Mouse (Mus musculus) inflammation-experienced regulatory T-cells, adult 6 months (primary cell): ENCODE data around the gene Disp3. TPM values are rescaled to one million over a fixed set of nuclear protein-coding genes. Genes with fewer than 3 reads are reported as not detected.

ENCODE experiments used
- ATAC-seq: one replicate; pipeline ENCODE4 v1.8.0; 2017
- polyA plus RNA-seq, 3 experiments: library from polyadenylated mRNA; unstranded; fragments of 100-300 nt; shearing (Covaris generic); gene quantifications; one replicate each; pipeline ENCODE4 v1.2.1; 2017

Gene Disp3
- polyA plus RNA-seq, 3 experiments from 2014 or later, result not detected

DNA sequence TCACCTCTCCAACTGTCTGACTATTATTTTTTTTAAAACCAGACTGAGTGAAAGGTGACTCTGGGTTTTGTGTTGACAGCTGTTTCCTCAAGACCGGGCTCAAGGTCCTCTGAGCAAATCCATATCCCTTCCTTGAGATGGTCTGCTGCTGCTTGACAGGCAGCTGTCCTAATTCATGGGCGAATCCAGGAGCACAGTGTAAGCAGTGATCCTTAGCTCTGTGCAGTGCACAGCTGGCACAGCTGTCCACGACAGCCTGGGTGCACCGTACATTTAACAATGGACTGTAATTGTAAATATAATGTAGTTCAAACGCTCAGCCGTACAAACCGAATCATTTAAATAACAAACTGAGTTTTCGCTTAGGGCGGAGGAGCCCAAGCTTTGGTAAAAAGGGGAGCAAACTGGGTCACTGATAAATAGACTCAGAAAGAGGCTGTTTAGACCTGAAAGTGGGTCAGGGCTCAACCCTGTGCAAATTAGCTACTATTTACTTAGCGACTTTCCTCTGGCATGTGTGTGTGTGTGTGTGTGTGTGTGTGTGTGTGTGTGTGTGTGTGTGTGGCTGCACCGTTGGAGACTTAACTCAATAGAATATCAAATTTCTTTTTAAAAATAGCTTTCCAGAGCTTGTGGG lies 72.4 kb downstream of the Disp3 start:
- no peak for ATAC-seq

DNA sequence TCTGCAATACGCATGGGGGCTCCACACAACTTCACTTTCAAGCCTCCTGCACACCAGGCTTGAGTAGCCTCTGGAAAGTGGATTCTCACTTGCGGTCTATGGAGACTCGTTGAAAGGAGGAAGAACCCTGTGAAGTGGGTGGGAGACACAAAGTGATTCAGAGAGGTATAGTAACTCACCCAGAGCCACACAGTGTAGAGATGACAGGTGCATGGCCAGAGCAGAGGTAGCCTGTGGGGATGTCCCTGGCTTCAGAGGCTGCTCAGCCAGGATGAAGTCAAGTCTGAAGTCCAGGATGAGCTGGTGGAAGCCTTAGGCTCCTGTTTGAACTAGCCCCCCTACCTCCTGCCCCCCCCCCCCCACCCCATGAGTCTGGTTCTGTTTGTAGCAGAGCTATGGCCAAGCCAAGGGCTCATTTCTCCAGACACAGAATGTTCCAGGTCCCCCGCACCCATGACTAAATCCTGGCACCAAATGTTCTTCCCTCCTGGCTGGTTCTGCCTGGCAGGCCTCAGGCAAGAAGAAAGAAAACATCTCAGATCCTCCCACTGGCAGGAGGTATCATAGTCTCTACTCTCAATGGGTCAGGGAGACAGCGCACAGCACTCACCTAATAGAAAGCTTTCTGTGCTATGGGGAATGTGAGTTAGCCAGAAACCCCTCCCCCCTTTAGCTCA lies 73.2 kb downstream of the Disp3 start:
- no peak for ATAC-seq

DNA sequence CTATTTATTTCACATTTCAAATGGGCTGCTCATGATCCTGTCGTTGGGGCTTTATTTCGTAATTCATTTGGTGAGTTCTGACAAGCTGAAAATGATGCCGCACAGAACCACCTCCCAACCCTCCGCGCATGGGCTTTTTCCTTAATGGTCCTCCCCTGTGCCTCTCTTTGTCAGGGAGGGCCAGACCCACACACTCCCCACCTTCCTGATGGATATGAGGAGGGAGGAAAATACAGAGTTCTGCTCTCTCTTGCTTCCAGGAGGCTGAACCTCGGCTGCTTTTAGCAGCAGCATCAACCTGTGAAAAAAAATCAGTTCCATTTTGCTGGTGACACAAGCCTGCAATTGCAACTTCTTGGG lies 82.9 kb downstream of the Disp3 start:
- ATAC-seq, result no peak

DNA sequence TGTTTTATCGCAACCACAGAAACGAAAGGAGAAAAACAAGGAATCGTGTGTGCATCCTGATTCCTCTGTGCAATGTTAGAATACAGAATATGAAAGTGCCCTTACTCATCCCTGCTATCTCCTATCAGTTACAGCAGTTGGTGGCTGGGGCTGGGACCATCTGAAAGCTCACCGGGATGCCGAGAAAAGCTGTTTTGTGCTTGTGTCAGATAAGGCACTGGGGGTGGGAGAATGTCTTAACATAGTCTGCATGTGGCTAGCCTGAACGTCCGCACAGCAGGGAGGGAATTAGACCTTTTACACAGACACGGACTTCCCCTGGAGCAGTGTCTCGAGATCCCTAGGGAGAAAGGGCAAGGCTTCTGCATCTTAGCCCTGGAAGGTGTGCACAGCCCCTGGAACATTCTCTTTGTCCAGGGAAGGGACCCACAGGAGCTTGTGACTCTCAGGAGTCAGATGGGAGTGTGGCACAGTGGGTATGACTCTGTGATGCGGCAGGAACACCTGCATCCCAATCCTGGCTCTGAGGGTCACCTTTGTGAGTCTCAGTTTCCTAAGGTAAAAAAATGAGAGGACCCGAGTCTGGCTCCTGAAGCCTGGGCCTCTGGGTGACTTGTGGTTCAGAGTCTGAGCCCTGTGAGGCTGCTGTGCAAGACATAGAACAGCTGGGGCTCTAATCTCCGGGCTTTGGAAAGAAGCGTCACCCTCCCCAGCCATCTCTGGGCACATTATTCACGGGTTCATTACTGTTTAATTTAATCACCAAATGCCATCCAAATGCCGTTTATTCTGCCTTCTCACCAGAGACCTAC lies 83.5 kb downstream of the Disp3 start:
- ATAC-seq, result no peak

DNA sequence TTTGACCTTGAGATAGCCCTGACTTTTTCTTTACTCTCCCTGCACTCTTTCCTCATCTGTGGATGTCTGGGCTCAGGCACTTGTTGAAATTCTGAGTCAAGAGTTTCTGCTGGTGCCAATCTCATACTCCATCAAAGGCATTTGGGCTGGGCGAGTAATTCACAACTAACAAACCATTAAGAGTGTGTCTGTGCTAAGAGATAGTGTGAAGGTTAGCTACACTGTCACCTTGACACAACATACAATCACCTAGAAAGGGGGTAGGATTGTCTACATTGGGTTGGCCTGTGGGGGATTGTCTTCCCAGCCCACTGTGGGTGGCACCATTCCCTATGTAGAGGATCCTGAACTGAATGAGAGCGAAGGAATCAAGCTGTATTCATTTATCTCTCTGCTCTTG lies 84.2 kb downstream of the Disp3 start:
- ATAC-seq, result no peak

DNA sequence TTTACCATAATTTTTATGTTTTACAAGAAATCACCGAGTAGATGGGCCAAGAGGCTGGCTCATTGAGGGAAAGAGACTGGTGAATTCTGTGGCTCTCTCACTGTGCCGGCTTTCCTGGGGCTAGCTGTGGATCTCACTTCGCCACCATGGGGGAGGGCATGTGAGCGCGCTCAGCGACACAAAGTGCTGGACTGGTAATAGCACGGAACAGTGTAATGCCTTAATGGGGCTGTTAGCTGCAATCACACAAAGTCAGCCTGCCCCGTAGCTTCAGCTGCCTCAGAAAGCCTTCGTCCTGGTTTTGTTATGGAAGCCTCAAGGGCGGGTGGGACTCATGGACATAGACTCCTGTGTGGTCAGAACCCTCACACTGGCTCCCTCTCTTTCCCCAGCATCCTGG lies 89.0 kb downstream of the Disp3 start:
- ATAC-seq, result no peak

DNA sequence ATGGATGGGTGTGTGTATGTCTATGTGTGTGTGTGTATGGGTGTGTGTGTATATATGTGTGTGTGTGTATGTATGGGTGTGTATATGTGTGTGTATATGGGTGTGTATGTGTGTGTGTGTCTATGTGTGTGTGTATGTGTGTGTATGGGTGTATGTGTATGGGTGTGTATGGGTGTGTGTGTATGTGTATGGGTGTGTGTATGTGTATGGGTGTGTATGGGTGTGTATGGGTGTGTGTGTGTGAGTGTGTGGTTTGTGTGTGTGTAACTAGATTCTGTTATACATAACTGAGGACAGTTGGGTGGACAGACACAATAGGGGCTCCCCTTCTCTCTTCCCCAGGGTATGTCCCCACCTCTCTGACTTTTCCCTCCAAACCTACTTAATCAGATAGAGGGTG lies 93.4 kb downstream of the Disp3 start:
- no peak for ATAC-seq

DNA sequence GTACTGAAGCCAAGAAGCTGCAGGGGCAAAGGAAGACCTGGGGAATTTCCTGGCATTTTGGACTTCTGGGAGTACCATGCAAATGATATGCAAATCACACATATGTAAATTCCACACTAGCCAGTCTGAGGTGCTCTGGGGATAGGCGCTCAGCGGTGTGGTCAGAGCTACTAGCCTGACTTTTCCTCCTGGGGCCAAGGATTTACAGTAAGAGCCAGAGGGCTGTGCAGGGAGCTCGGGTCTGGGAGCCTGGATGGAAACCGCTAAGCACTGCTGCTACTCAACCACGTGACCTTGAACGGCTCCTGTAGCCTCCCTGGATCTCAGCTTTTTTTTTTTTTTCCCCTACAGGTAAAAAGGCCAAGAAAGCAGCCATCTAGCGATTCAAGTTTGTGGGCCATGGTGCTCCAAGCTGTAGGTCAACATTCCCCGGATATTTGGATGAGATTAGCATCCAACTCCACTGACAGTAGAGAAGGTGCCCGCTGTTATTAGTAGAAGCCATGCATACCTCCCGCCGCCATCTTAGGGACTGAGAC lies 95.0 kb downstream of the Disp3 start:
- ATAC-seq, result no peak

Other genes starting within 250 kb of the Disp3 start
- 1 to 10 TPM; 3.8 to 7.0 (median 6.3) TPM for gene Clcn6, start 249.1 kb downstream of the Disp3 start, polyA plus RNA-seq
- gene Mthfr, start 248.9 kb downstream of the Disp3 start, polyA plus RNA-seq, result 10 to 100 TPM in 1 of 3 experiments, 1 to 10 TPM in 2; 9.2 to 12.0 (median 9.5) TPM
- 10 to 100 TPM; 13.3 to 21.5 (median 14.3) TPM for gene Agtrap, start 199.9 kb downstream of the Disp3 start, polyA plus RNA-seq
- gene Mad2l2, start 157.6 kb downstream of the Disp3 start, polyA plus RNA-seq, result 10 to 100 TPM; 36.3 to 49.1 (median 39.6) TPM
- gene Draxin, start 157.3 kb downstream of the Disp3 start, polyA plus RNA-seq, result not detected
- gene Fbxo6, start 135.8 kb downstream of the Disp3 start, polyA plus RNA-seq, result 10 to 100 TPM; 48.0 to 55.6 (median 52.6) TPM
- 1 to 10 TPM in 2 of 3 experiments, under 1 TPM in 1; 0.44 to 4.3 (median 4.1) TPM for gene Fbxo44, start 127.5 kb downstream of the Disp3 start, polyA plus RNA-seq
- gene Fbxo2, start 127.3 kb downstream of the Disp3 start, polyA plus RNA-seq, result not detected
- 1 to 10 TPM; 8.6 to 9.2 (median 8.7) TPM for gene Ubiad1, start 156.8 kb upstream of the Disp3 start, polyA plus RNA-seq
- gene Mtor, start 160.6 kb upstream of the Disp3 start, polyA plus RNA-seq, result 10 to 100 TPM; 10.1 to 13.5 (median 11.7) TPM
- gene Angptl7, start 212.5 kb upstream of the Disp3 start, polyA plus RNA-seq, result under 1 TPM; 0.16 to 0.61 (median 0.36) TPM